In the genomic region with DNA sequence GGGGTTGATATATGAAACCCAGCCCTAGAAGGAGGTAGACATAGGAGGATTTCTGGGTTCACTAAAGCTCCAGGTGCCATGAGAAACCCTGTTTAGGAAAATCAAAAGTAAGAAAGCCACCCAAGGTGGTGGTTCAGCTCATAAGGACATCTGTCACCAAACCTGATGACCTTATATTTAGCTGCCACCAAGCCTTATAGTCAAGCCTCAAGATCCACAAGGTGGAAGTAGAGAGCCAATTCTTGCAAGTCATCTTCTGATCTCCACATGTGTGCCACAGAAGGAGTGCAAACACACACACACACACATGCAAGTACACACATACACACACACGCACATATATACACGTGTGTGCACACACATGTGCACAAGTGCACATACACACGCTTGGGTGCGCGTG, we compare ENCODE assay signal across 14 mouse cellular contexts. TPM values are rescaled to one million over a fixed set of nuclear protein-coding genes. Genes with fewer than 3 reads are reported as not detected.
DNase-seq lines count a peak whose midpoint lies in the region; ATAC-seq and TF ChIP-seq lines count a peak whose summit lies in the region.
"Had no signal": no experiment of that assay in that cellular context is flagged by ENCODE, and none has a peak within 500 bp of the region (broad histone marks: within the 10 kb centered on the region; RNA-seq: fewer than 3 reads in every experiment).

No protein-coding gene starts in this region.

- no peaks in the 10 kb centered on the region; the same call in 1 of the 2 replicates for H3K36me3 ChIP-seq in lung, postnatal 0 days (ENCODE audit: insufficient read depth, low read length)
- peaks cover 15% of the 10 kb centered on the region for H3K36me3 ChIP-seq in megakaryocyte, embryonic 14.5 days (replicated peaks; ENCODE audit: low read length)
- H3K36me3 ChIP-seq in kidney, embryonic 15.5 days = peaks cover 17% of the 10 kb centered on the region
- H3K36me3 ChIP-seq: heart, embryonic 15.5 days had no signal

- no peak overlapping the region for H3K4me3 ChIP-seq in lung, postnatal 0 days (ENCODE audit: low read depth, low read length)
- peak overlapping the region; percentile 3 for H3K4me3 ChIP-seq in megakaryocyte, embryonic 14.5 days (replicated peaks)
- H3K4me3 ChIP-seq in kidney, embryonic 15.5 days (replicated peaks) = no peak overlapping the region
- H3K4me3 ChIP-seq: liver, embryonic 15.5 days; neural tube, embryonic 12.5 days had no signal

- peak; percentile 39 to 53 for DNase-seq in cerebellum, postnatal 14 days
- no peak for DNase-seq in cerebellum, postnatal 36 days
- peak; percentile 64 for DNase-seq in lung, postnatal 0 days (ENCODE audit: low spot score)
- no peak for DNase-seq in lung, postnatal 36 days
- peak; percentile 63 for DNase-seq in adipocyte (ENCODE audit: low spot score)
- no peak for DNase-seq in cerebellum, postnatal 25 days
- DNase-seq: adrenal gland, postnatal 14 days; kidney, postnatal 25 days; spleen, adult 18-20 months had no signal

- 88% methylated on average over 5 of the region's 5 CpGs for WGBS in lung, postnatal 0 days
- WGBS in kidney, embryonic 15.5 days = 81% methylated on average over 5 of the region's 5 CpGs

- H3K9me3 ChIP-seq in lung, postnatal 0 days (ENCODE audit: low read length) = no peaks in the 10 kb centered on the region
- no peaks in the 10 kb centered on the region for H3K9me3 ChIP-seq in megakaryocyte, embryonic 14.5 days
- H3K9me3 ChIP-seq in kidney, embryonic 15.5 days (replicated peaks) = no peaks in the 10 kb centered on the region
- H3K9me3 ChIP-seq: heart, embryonic 15.5 days; liver, embryonic 15.5 days; neural tube, embryonic 12.5 days had no signal

- 0 out of 2 replicates have a peak, but pooled peaks cover 4% of the 10 kb centered on the region for H3K4me1 ChIP-seq in lung, postnatal 0 days (ENCODE audit: insufficient read depth, low read depth, low read length)
- peaks cover 46% of the 10 kb centered on the region for H3K4me1 ChIP-seq in megakaryocyte, embryonic 14.5 days
- peaks cover 26% of the 10 kb centered on the region for H3K4me1 ChIP-seq in kidney, embryonic 15.5 days

- no peak for ATAC-seq in lung, postnatal 0 days
- ATAC-seq in kidney, embryonic 15.5 days (replicated peaks; ENCODE audit: low FRiP score) = no peak

- no peak for TF ChIP-seq EP300 in lung, postnatal 0 days (IDR thresholded peaks at IDR 0.05)

- no peaks in the 10 kb centered on the region for H3K27me3 ChIP-seq in lung, postnatal 0 days (replicated peaks; ENCODE audit: insufficient read depth, low read length)
- H3K27me3 ChIP-seq in megakaryocyte, embryonic 14.5 days (replicated peaks) = no peaks in the 10 kb centered on the region
- H3K27me3 ChIP-seq in kidney, embryonic 15.5 days = no peaks in the 10 kb centered on the region
- H3K27me3 ChIP-seq: heart, embryonic 15.5 days; liver, embryonic 15.5 days; neural tube, embryonic 12.5 days had no signal

- H3K27ac ChIP-seq in lung, postnatal 0 days (ENCODE audit: low read length) = no peak overlapping the region
- no peak overlapping the region for H3K27ac ChIP-seq in kidney, embryonic 15.5 days
- H3K27ac ChIP-seq: neural tube, embryonic 12.5 days had no signal

- H3K9ac ChIP-seq in lung, postnatal 0 days (replicated peaks; ENCODE audit: low read depth) = no peak overlapping the region
- H3K9ac ChIP-seq in kidney, embryonic 15.5 days = no peak overlapping the region
- H3K9ac ChIP-seq: heart, embryonic 15.5 days; liver, embryonic 15.5 days; neural tube, embryonic 12.5 days had no signal

- peak; percentile 74 for TF ChIP-seq CTCF in lung, postnatal 0 days (IDR thresholded peaks at IDR 0.05)

- H3K4me2 ChIP-seq in lung, postnatal 0 days (replicated peaks; ENCODE audit: low read depth, low read length) = no peak overlapping the region
- H3K4me2 ChIP-seq in kidney, embryonic 15.5 days = no peak overlapping the region
- H3K4me2 ChIP-seq: neural tube, embryonic 12.5 days had no signal

RNA-seq across cellular contexts. Expression of gene Twsg1, which starts 1.1 kb away (rescaled TPM):
- 89.1 and 93.8 TPM in 2 replicates for polyA plus RNA-seq in lung, postnatal 0 days (2015; fragmentation: Nextera tagmentation; extraction: Ambion mirVana)
- 1.9 and 3.3 TPM in 2 replicates for polyA plus RNA-seq in megakaryocyte, embryonic 14.5 days (2012; ENCODE audit: insufficient read depth, low replicate concordance)
- polyA plus RNA-seq in kidney, embryonic 15.5 days (2015; fragmentation: Nextera tagmentation; extraction: Ambion mirVana) = 115 and 118 TPM in 2 replicates

Comparison
In these comparisons a context has a peak if more than half of its experiments do, and no peak if none do; other contexts are left out.
1. DNase-seq: peak in cerebellum, postnatal 14 days (2 of 2), lung, postnatal 0 days (single experiment) and adipocyte (single experiment); none in cerebellum, postnatal 36 days (0 of 2), lung, postnatal 36 days (single experiment) and cerebellum, postnatal 25 days (0 of 2).
2. RNA of gene Twsg1, which starts 1.1 kb away (polyA plus RNA-seq): 115 to 118 TPM in kidney, embryonic 15.5 days and 89.1 to 93.8 TPM in lung, postnatal 0 days; 1.9 to 3.3 TPM in megakaryocyte, embryonic 14.5 days; every median in the first group is over 10 times any median in the second.